Mouse (Mus musculus) heart, adult 2 months (tissue): Measurements from ENCODE around the gene Zfp64.

Source experiments
- CTCF ChIP-seq: fragments of 200-600 bp; IDR thresholded peaks from 2 replicates; pipeline ENCODE4 v1.8.1; 2022; ENCODE audit warnings: antibody characterized with exemption, mild to moderate bottlenecking, moderate library complexity
- POLR2A ChIP-seq: fragments of 200-500 bp; IDR thresholded peaks from 2 replicates; pipeline ENCODE4 v1.6.1; 2011; ENCODE audit warnings: mild to moderate bottlenecking, low read depth, low read length, control low read depth; ENCODE audit not compliant: insufficient read depth

GRCm38 (mm10) chr2:168990957-168991356, 35.6 kb upstream of the Zfp64 start:
- TF ChIP-seq CTCF (no peak), POLR2A (no peak)
